Mouse (Mus musculus) olfactory bulb, adult 2 months (tissue): ENCODE data around the gene Nedd4.

Source experiments
- CTCF ChIP-seq: fragments of 200-500 bp; IDR thresholded peaks from 2 replicates; pipeline ENCODE4 v1.5.1; 2012; ENCODE audit warnings: low read depth, mild to moderate bottlenecking, low read length, moderate library complexity; ENCODE audit not compliant: insufficient read depth
- POLR2A ChIP-seq: fragments of 200-500 bp; IDR thresholded peaks from 2 replicates; pipeline ENCODE4 v1.6.1; 2012; ENCODE audit warnings: mild to moderate bottlenecking, low read depth, low read length, moderate library complexity; ENCODE audit not compliant: insufficient read depth

DNA sequence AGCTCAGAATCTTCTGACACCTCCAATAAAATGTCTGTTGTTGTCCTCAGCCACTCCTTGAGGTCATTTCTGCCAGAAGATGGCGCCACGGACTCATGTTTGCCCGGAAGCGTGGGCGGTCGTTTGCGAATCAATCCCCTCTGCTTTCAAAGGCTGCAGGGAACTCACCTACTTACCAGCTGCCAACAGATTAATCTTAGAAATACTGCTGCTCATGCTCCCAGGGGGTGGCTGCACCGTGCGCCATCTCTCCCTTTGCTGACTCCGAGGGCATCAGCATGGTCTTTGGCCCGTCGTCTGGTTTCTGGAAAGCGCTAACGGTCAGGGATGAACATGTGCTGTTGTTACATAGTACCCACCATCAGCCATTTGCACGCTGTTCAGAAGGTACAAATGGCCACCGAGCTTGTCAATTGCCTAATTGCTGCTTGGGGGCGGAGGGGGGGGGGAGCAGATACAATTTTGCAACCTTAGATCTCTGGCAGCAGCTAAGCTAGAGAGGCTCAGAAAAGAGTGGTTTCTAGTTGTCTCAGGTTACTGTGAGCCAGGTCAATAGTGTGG is 104.7 kb downstream of the Nedd4 start:
- no peak for TF ChIP-seq POLR2A
- peak; percentile 92 for TF ChIP-seq CTCF
